Mouse (Mus musculus): Measurements from ENCODE around the gene Clcn3.

GRCm38 (mm10) chr8:60912081-60912480, 71.0 kb downstream of the Clcn3 start:
- TF ChIP-seq FLI1 (IDR thresholded peaks at IDR 0.05; ENCODE audit: low read length) (no peak), GATA1 (IDR thresholded peaks at IDR 0.05; ENCODE audit: borderline replicate concordance, low read length) (no peak)

All from megakaryocyte, embryonic 14.5 days (primary cell).